Mouse (Mus musculus): ENCODE results near the gene Ccdc162. TPM values are rescaled to one million over a fixed set of nuclear protein-coding genes. Genes with fewer than 3 reads are reported as not detected.
A peak's percentile ranks its signal among the peaks of the same experiment; 100 is the strongest.

Gene Ccdc162
- total RNA-seq, 1 experiment = 0.40 TPM

GRCm38 (mm10) chr10:41519640-41520409 is 196.6 kb downstream of the Ccdc162 start:
- Histone ChIP-seq H3K27ac (ENCODE audit: insufficient read depth, low read depth, low read length, poor library complexity, severe bottlenecking) (peak overlapping the region; percentile 95), H3K4me3 (ENCODE audit: insufficient read depth in 1 of 2, low read depth in 1 of 2, low read length in 2 of 2, poor library complexity in 1 of 2, severe bottlenecking in 1 of 2) (peak overlapping the region; percentile 81 to 91), H3K9ac (ENCODE audit: insufficient read depth, low read depth, low read length, poor library complexity, severe bottlenecking) (peak overlapping the region; percentile 96), H3K9me3 (ENCODE audit: control insufficient read depth, insufficient read depth, low read depth, low read length) (no peaks in the 10 kb centered on the region), H3K4me1 (ENCODE audit: control insufficient read depth in 2 of 2, insufficient read depth in 2 of 2, low read length in 2 of 2, poor library complexity in 1 of 2) (peaks cover 0 to 8% of the 10 kb centered on the region in 2 experiments; a peak in 2 of 4 replicates), H3K36me3 (ENCODE audit: control insufficient read depth, insufficient read depth, low read length, poor library complexity, severe bottlenecking) (peaks cover 4% of the 10 kb centered on the region; the same call in 1 of the 2 replicates)
- peak; percentile 31 for DNase-seq (ENCODE audit: low read depth, low spot score)
- in situ Hi-C loops (cut with MboI; ENCODE audit: low sequenced_read_pairs in 2 of 2, unreplicated experiment in 2 of 2) = loop anchor here (10.0 to 25.0 kb wide), 3 partner anchors 115 to 508 kb away; no protein-coding TSS in a partner anchor
- TF ChIP-seq ZNF384 (IDR thresholded peaks at IDR 0.05; ENCODE audit: low read depth, low read length) (no peak), HCFC1 (IDR thresholded peaks at IDR 0.05; ENCODE audit: borderline replicate concordance, insufficient read depth, low read length) (no peak), CHD2 (IDR thresholded peaks at IDR 0.05; ENCODE audit: low read depth, low read length) (no peak)

- peak; percentile 86 for DNase-seq (ENCODE audit: low read depth, low spot score)
- no peaks in the 10 kb centered on the region for H3K9me3 ChIP-seq (ENCODE audit: control insufficient read depth, insufficient read depth, low read depth, low read length)
- peak within 1 kb of the TSS; percentile 96 for H3K9ac ChIP-seq (ENCODE audit: insufficient read depth, low read depth, low read length, poor library complexity, severe bottlenecking)
- H3K36me3 ChIP-seq (ENCODE audit: control insufficient read depth, insufficient read depth, low read length, poor library complexity, severe bottlenecking) = no peaks in the 10 kb centered on the region
- H3K4me3 ChIP-seq (ENCODE audit: insufficient read depth in 1 of 2, low read depth in 1 of 2, low read length in 2 of 2, poor library complexity in 1 of 2, severe bottlenecking in 1 of 2) = peak within 1 kb of the TSS; percentile 81 to 91
- in situ Hi-C loops (cut with MboI; ENCODE audit: low sequenced_read_pairs in 2 of 2, unreplicated experiment in 2 of 2) = loop anchor here (10.0 to 25.0 kb wide), 3 partner anchors 116 to 507 kb away; no protein-coding TSS in a partner anchor
- peaks cover 0 to 4% of the 10 kb centered on the region in 2 experiments; a peak in 2 of 4 replicates for H3K4me1 ChIP-seq (ENCODE audit: control insufficient read depth in 2 of 2, insufficient read depth in 2 of 2, low read length in 2 of 2, poor library complexity in 1 of 2)
- peak within 1 kb of the TSS; percentile 99 for H3K27ac ChIP-seq (ENCODE audit: insufficient read depth, low read depth, low read length, poor library complexity, severe bottlenecking)
- TF ChIP-seq MAFK (IDR thresholded peaks at IDR 0.05; ENCODE audit: insufficient read depth, low read depth, low read length) (peak; percentile 35; the same call in 1 of the 2 replicates), ZC3H11A (IDR thresholded peaks at IDR 0.05; ENCODE audit: borderline replicate concordance, low read depth, low read length) (no peak), CHD2 (IDR thresholded peaks at IDR 0.05; ENCODE audit: low read depth, low read length) (no peak), ZNF384 (IDR thresholded peaks at IDR 0.05; ENCODE audit: low read depth, low read length) (no peak), HCFC1 (IDR thresholded peaks at IDR 0.05; ENCODE audit: borderline replicate concordance, insufficient read depth, low read length) (0 out of 2 replicates have a peak, but pooled peaks have one; percentile 29)
Measured at GRCm38 (mm10) chr10:41518981-41519618, 197.3 kb downstream of the Ccdc162 start, which contains the start of gene Cd164. TSS of gene Cd164 (plus strand) at chr10:41519414.

- in situ Hi-C loops (cut with MboI; ENCODE audit: low sequenced_read_pairs in 2 of 2, unreplicated experiment in 2 of 2) = loop anchor here (10.0 to 25.0 kb wide), 3 partner anchors 116 to 506 kb away; no protein-coding TSS in a partner anchor
- Histone ChIP-seq H3K4me3 (ENCODE audit: insufficient read depth in 1 of 2, low read depth in 1 of 2, low read length in 2 of 2, poor library complexity in 1 of 2, severe bottlenecking in 1 of 2) (peak overlapping the region; percentile 81 to 91), H3K27ac (ENCODE audit: insufficient read depth, low read depth, low read length, poor library complexity, severe bottlenecking) (peak overlapping the region; percentile 76), H3K36me3 (ENCODE audit: control insufficient read depth, insufficient read depth, low read length, poor library complexity, severe bottlenecking) (no peaks in the 10 kb centered on the region), H3K4me1 (ENCODE audit: control insufficient read depth in 2 of 2, insufficient read depth in 2 of 2, low read length in 2 of 2, poor library complexity in 1 of 2) (peaks cover 0 to 3% of the 10 kb centered on the region in 2 experiments; a peak in 2 of 4 replicates), H3K9me3 (ENCODE audit: control insufficient read depth, insufficient read depth, low read depth, low read length) (no peaks in the 10 kb centered on the region), H3K9ac (ENCODE audit: insufficient read depth, low read depth, low read length, poor library complexity, severe bottlenecking) (peak overlapping the region; percentile 93)
- peak; percentile 53 for DNase-seq (ENCODE audit: low read depth, low spot score)
- TF ChIP-seq MAFK (IDR thresholded peaks at IDR 0.05; ENCODE audit: insufficient read depth, low read depth, low read length) = no peak
- peak; percentile 93 for TF ChIP-seq ZNF384 (IDR thresholded peaks at IDR 0.05; ENCODE audit: low read depth, low read length)
- peak; percentile 58 for TF ChIP-seq ZC3H11A (IDR thresholded peaks at IDR 0.05; ENCODE audit: borderline replicate concordance, low read depth, low read length)
Measured at GRCm38 (mm10) chr10:41518508-41518980, 197.9 kb downstream of the Ccdc162 start.

GRCm38 (mm10) chr10:41514921-41515320 is 201.5 kb downstream of the Ccdc162 start:
- H3K9me3 ChIP-seq (ENCODE audit: control insufficient read depth, insufficient read depth, low read depth, low read length) = no peaks in the 10 kb centered on the region
- TF ChIP-seq CHD2 (IDR thresholded peaks at IDR 0.05; ENCODE audit: low read depth, low read length) (no peak), ZNF384 (IDR thresholded peaks at IDR 0.05; ENCODE audit: low read depth, low read length) (no peak), HCFC1 (IDR thresholded peaks at IDR 0.05; ENCODE audit: borderline replicate concordance, insufficient read depth, low read length) (no peak), ZC3H11A (IDR thresholded peaks at IDR 0.05; ENCODE audit: borderline replicate concordance, low read depth, low read length) (no peak), MAFK (IDR thresholded peaks at IDR 0.05; ENCODE audit: insufficient read depth, low read depth, low read length) (no peak)
- DNase-seq (ENCODE audit: low read depth, low spot score) = no peak
- in situ Hi-C loops (cut with MboI; ENCODE audit: low sequenced_read_pairs in 2 of 2, unreplicated experiment in 2 of 2) = loop anchor here (10.0 to 25.0 kb wide), 3 partner anchors 120 to 503 kb away; no protein-coding TSS in a partner anchor
- no peak overlapping the region for H3K27ac ChIP-seq (ENCODE audit: insufficient read depth, low read depth, low read length, poor library complexity, severe bottlenecking)
- no peak overlapping the region for H3K4me3 ChIP-seq (ENCODE audit: insufficient read depth in 1 of 2, low read depth in 1 of 2, low read length in 2 of 2, poor library complexity in 1 of 2, severe bottlenecking in 1 of 2)
- no peaks in the 10 kb centered on the region for H3K36me3 ChIP-seq (ENCODE audit: control insufficient read depth, insufficient read depth, low read length, poor library complexity, severe bottlenecking)
- no peak overlapping the region for H3K9ac ChIP-seq (ENCODE audit: insufficient read depth, low read depth, low read length, poor library complexity, severe bottlenecking)
- no peaks in the 10 kb centered on the region for H3K4me1 ChIP-seq (ENCODE audit: control insufficient read depth in 2 of 2, insufficient read depth in 2 of 2, low read length in 2 of 2, poor library complexity in 1 of 2)

Measured in ES-E14 (cell line).